Mouse (Mus musculus) MEL (cell line): ENCODE measurements around the gene 1700020D05Rik. TPM values are rescaled to one million over a fixed set of nuclear protein-coding genes. Genes with fewer than 3 reads are reported as not detected.

Source experiments
- DNase-seq: peaks from one replicate; pipeline ENCODE4 v3.0.0; 2011; ENCODE audit warnings: low read depth, low spot score
- H3K27ac ChIP-seq: 2 replicates; pipeline ENCODE4 v1.5.1; 2012; ENCODE audit warnings: low read depth, mild to moderate bottlenecking, control low read depth, low read length, moderate library complexity; ENCODE audit not compliant: control insufficient read depth
- H3K27me3 ChIP-seq, 2 experiments: fragments of 150-350 bp in 1 of 2; sonication (generic) in 1 of 2; 2 replicates each; pipeline ENCODE4 v1.6.1; 2012; ENCODE audit warnings: low read length in 2 of 2, mild to moderate bottlenecking in 2 of 2, improper control_type of control experiment in 1 of 2, moderate library complexity in 1 of 2; ENCODE audit not compliant: insufficient read depth in 2 of 2, control insufficient read depth in 1 of 2
- H3K36me3 ChIP-seq, 2 experiments: 2 replicates each; pipeline ENCODE4 v1.6.1; 2012 to 2014; ENCODE audit warnings: low read length in 2 of 2, improper control_type of control experiment in 1 of 2, inconsistent platforms in 1 of 2, mild to moderate bottlenecking in 1 of 2; ENCODE audit not compliant: insufficient read depth in 2 of 2, control insufficient read depth in 1 of 2
- H3K4me1 ChIP-seq, 2 experiments: fragments of 150-350 bp in 1 of 2; sonication (generic) in 1 of 2; 2 replicates each; pipeline ENCODE4 v1.6.1; 2012; ENCODE audit warnings: low read length in 2 of 2, improper control_type of control experiment in 1 of 2, mild to moderate bottlenecking in 1 of 2; ENCODE audit not compliant: insufficient read depth in 2 of 2, control insufficient read depth in 1 of 2
- H3K4me3 ChIP-seq, 2 experiments: fragments of 150-350 bp in 1 of 2; sonication (generic) in 1 of 2; 2 replicates each; pipeline ENCODE4 v1.5.1; 2012; ENCODE audit warnings: low read depth in 2 of 2, low read length in 2 of 2, mild to moderate bottlenecking in 2 of 2, moderate library complexity in 2 of 2, control low read depth in 1 of 2, improper control_type of control experiment in 1 of 2; ENCODE audit not compliant: control insufficient read depth in 1 of 2, insufficient read depth in 1 of 2
- H3K79me2 ChIP-seq: 2 replicates; pipeline ENCODE4 v1.6.1; 2012; ENCODE audit warnings: mild to moderate bottlenecking, low read length, moderate library complexity; ENCODE audit not compliant: control insufficient read depth, poor library complexity, insufficient read depth
- H3K9ac ChIP-seq: 2 replicates; pipeline ENCODE4 v1.6.1; 2012; ENCODE audit warnings: low read depth, mild to moderate bottlenecking, control low read depth, low read length, moderate library complexity; ENCODE audit not compliant: control insufficient read depth, poor library complexity, severe bottlenecking
- H3K9me3 ChIP-seq: fragments of 150-350 bp; sonication (generic); replicated peaks from 2 replicates; pipeline ENCODE4 v1.6.1; 2012; ENCODE audit warnings: mild to moderate bottlenecking, low read length, improper control_type of control experiment, moderate library complexity; ENCODE audit not compliant: insufficient read depth
- CHD2 ChIP-seq: IDR thresholded peaks from 2 replicates; pipeline ENCODE4 v1.6.1; 2011; ENCODE audit warnings: low read length, improper control_type of control experiment
- CTCF ChIP-seq, 3 experiments: IDR thresholded peaks in 2 of 3; conservative IDR thresholded peaks in 1 of 3; 2 replicates each; pipeline ENCODE4 v1.5.1; 2011 to 2012; ENCODE audit warnings: low read length in 3 of 3, low read depth in 2 of 3, mild to moderate bottlenecking in 2 of 3, improper control_type of control experiment in 1 of 3, inconsistent platforms in 1 of 3, mixed read lengths in 1 of 3, moderate library complexity in 1 of 3; ENCODE audit not compliant: control insufficient read depth in 1 of 3, insufficient read depth in 1 of 3, poor library complexity in 1 of 3, severe bottlenecking in 1 of 3
- E2F4 ChIP-seq: IDR thresholded peaks from 2 replicates; pipeline ENCODE4 v1.6.1; 2011; ENCODE audit warnings: low read depth, low read length, improper control_type of control experiment, borderline replicate concordance
- EP300 ChIP-seq, 2 experiments: IDR thresholded peaks; 2 replicates each; pipeline ENCODE4 v1.6.1; 2011; ENCODE audit warnings: improper control_type of control experiment in 2 of 2, low read length in 2 of 2, low read depth in 1 of 2, mild to moderate bottlenecking in 1 of 2
- HCFC1 ChIP-seq: IDR thresholded peaks from 2 replicates; pipeline ENCODE4 v1.6.1; 2012; ENCODE audit warnings: low read depth, mild to moderate bottlenecking, inconsistent platforms, low read length, improper control_type of control experiment, moderate library complexity
- JUND ChIP-seq: IDR thresholded peaks from 2 replicates; pipeline ENCODE4 v1.6.1; 2011; ENCODE audit warnings: low read depth, mild to moderate bottlenecking, improper control_type of control experiment, low read length
- MAFK ChIP-seq: IDR thresholded peaks from 2 replicates; pipeline ENCODE4 v1.6.1; 2011; ENCODE audit warnings: low read depth, mild to moderate bottlenecking, low read length, improper control_type of control experiment, borderline replicate concordance
- MAX ChIP-seq: IDR thresholded peaks from 2 replicates; pipeline ENCODE4 v1.6.1; 2011; ENCODE audit warnings: low read length, improper control_type of control experiment
- MAZ ChIP-seq: IDR thresholded peaks from 2 replicates; pipeline ENCODE4 v1.6.1; 2012; ENCODE audit warnings: low read depth, mild to moderate bottlenecking, inconsistent platforms, low read length, improper control_type of control experiment
- MXI1 ChIP-seq: IDR thresholded peaks from 2 replicates; pipeline ENCODE4 v1.6.1; 2011; ENCODE audit warnings: mild to moderate bottlenecking, low read depth, low read length, improper control_type of control experiment
- MYB ChIP-seq: IDR thresholded peaks from 2 replicates; pipeline ENCODE4 v1.6.1; 2011; ENCODE audit warnings: mild to moderate bottlenecking, low read depth, low read length, improper control_type of control experiment
- POLR2A ChIP-seq, 2 experiments: IDR thresholded peaks; 2 replicates each; pipeline ENCODE4 v1.6.1; 2011 to 2012; ENCODE audit warnings: low read length in 2 of 2, mild to moderate bottlenecking in 2 of 2, control low read depth in 1 of 2, improper control_type of control experiment in 1 of 2, low read depth in 1 of 2, moderate library complexity in 1 of 2; ENCODE audit not compliant: control insufficient read depth in 1 of 2, insufficient read depth in 1 of 2, poor library complexity in 1 of 2
- RAD21 ChIP-seq: IDR thresholded peaks from 2 replicates; pipeline ENCODE4 v1.6.1; 2011; ENCODE audit warnings: mild to moderate bottlenecking, low read depth, low read length, improper control_type of control experiment
- SMC3 ChIP-seq: IDR thresholded peaks from 2 replicates; pipeline ENCODE4 v1.6.1; 2011; ENCODE audit warnings: low read depth, low read length, improper control_type of control experiment
- TBP ChIP-seq: IDR thresholded peaks from 2 replicates; pipeline ENCODE4 v1.8.0; 2011; ENCODE audit warnings: low read depth, low read length, improper control_type of control experiment
- TCF12 ChIP-seq: IDR thresholded peaks from 2 replicates; pipeline ENCODE4 v1.6.1; 2014; ENCODE audit warnings: low read depth, mild to moderate bottlenecking, inconsistent platforms, low read length, improper control_type of control experiment, moderate library complexity
- USF1 ChIP-seq: IDR thresholded peaks from 2 replicates; pipeline ENCODE4 v1.6.1; 2014; ENCODE audit warnings: low read depth, mild to moderate bottlenecking, inconsistent platforms, low read length, improper control_type of control experiment, moderate library complexity
- USF2 ChIP-seq, 2 experiments: IDR thresholded peaks; 2 replicates each; pipeline ENCODE4 v1.6.1; 2011 to 2012; ENCODE audit warnings: improper control_type of control experiment in 2 of 2, low read length in 2 of 2, borderline replicate concordance in 1 of 2, inconsistent platforms in 1 of 2, low read depth in 1 of 2, mild to moderate bottlenecking in 1 of 2; ENCODE audit not compliant: insufficient read depth in 1 of 2
- ZNF384 ChIP-seq: IDR thresholded peaks from 2 replicates; pipeline ENCODE4 v1.6.1; 2012; ENCODE audit warnings: low read depth, mild to moderate bottlenecking, inconsistent platforms, low read length, improper control_type of control experiment
- polyA plus RNA-seq, 2 experiments: library from polyadenylated mRNA; stranded (reverse) in 1 of 2; unstranded in 1 of 2; fragments of >175 nt in 1 of 2; fragments of >200 nt in 1 of 2; gene quantifications; 2 replicates each; pipeline versions ENCODE4 v1.2.1 to v1.2.4; 2012; ENCODE audit warnings: low replicate concordance in 2 of 2, low read depth in 1 of 2; ENCODE audit not compliant: insufficient read length in 2 of 2, insufficient read depth in 1 of 2, missing spikeins in 1 of 2
- total RNA-seq: library from RNA; depleted of rRNA; stranded (reverse); fragments of 300-350 nt; gene quantifications from 2 replicates; pipeline ENCODE4 v1.2.3, GENCODE M21; 2012

Gene 1700020D05Rik
- total and polyA plus RNA-seq, 3 experiments: 0.19 to 0.78 TPM; not detected in 1

GRCm38 (mm10) chr19:5510031-5511026 lies 6.7 kb upstream of the 1700020D05Rik start, which contains the start of gene Snx32 (continued):
- TF ChIP-seq TCF12: 0 out of 2 replicates have a peak, but pooled peaks have one; percentile 14
- TF ChIP-seq ZNF384: no peak
- peak; percentile 76 to 93; a peak in 3 of 4 replicates for TF ChIP-seq USF2 (IDR thresholded peaks at IDR 0.05; ENCODE audit: borderline replicate concordance in 1 of 2, insufficient read depth in 1 of 2, low read depth in 1 of 2, low read length in 2 of 2)
- peak; percentile 89 for TF ChIP-seq CHD2
- TF ChIP-seq TBP: peak; percentile 96

- TF ChIP-seq TBP (no peak), HCFC1 (no peak), MAZ (no peak), CTCF (IDR thresholded peaks at IDR 0.05 in 2 of 3, conservative IDR thresholded peaks at IDR 0.05 in 1 of 3; ENCODE audit: control insufficient read depth in 1 of 3, insufficient read depth in 1 of 3, low read depth in 2 of 3, low read length in 3 of 3, poor library complexity in 1 of 3, severe bottlenecking in 1 of 3) (no peak), SMC3 (no peak), MYB (no peak), RAD21 (no peak)
- Histone ChIP-seq H3K9ac (no peak overlapping the region), H3K27me3 (no peaks in the 10 kb centered on the region), H3K4me1 (no peaks in the 10 kb centered on the region), H3K9me3 (no peaks in the 10 kb centered on the region), H3K79me2 (no peaks in the 10 kb centered on the region), H3K36me3 (no peaks in the 10 kb centered on the region; a peak in 1 of 4 replicates), H3K4me3 (no peak overlapping the region), H3K27ac (no peak overlapping the region)
- DNase-seq: no peak
Observed at GRCm38 (mm10) chr19:5500330-5500875, 3.2 kb downstream of the 1700020D05Rik start.

- H3K27ac ChIP-seq: no peak overlapping the region
- H3K4me1 ChIP-seq: no peaks in the 10 kb centered on the region
- no peaks in the 10 kb centered on the region for H3K9me3 ChIP-seq
- peak; percentile 37 for DNase-seq
- H3K9ac ChIP-seq: no peak overlapping the region
- H3K36me3 ChIP-seq: peaks cover 0 to 10% of the 10 kb centered on the region in 2 experiments
- no peaks in the 10 kb centered on the region for H3K27me3 ChIP-seq
- H3K4me3 ChIP-seq: no peak overlapping the region
- TF ChIP-seq SMC3 (no peak), MAFK (no peak), USF1 (no peak), E2F4 (no peak), EP300 (IDR thresholded peaks at IDR 0.05; ENCODE audit: low read depth in 1 of 2, low read length in 2 of 2) (no peak), JUND (no peak), MXI1 (no peak), POLR2A (IDR thresholded peaks at IDR 0.05; ENCODE audit: control insufficient read depth in 1 of 2, insufficient read depth in 1 of 2, low read depth in 1 of 2, low read length in 2 of 2, poor library complexity in 1 of 2) (no peak), USF2 (IDR thresholded peaks at IDR 0.05; ENCODE audit: borderline replicate concordance in 1 of 2, insufficient read depth in 1 of 2, low read depth in 1 of 2, low read length in 2 of 2) (no peak), HCFC1 (no peak), MAX (no peak), ZNF384 (no peak)
- H3K79me2 ChIP-seq: peaks cover 22% of the 10 kb centered on the region
Observed at GRCm38 (mm10) chr19:5496052-5496370, 7.6 kb downstream of the 1700020D05Rik start.
